Comparison of ENCODE assay signal across 32 mouse cellular contexts in genomic region chr17:11570392-11570791, GRCm38 (mm10).
"Had no signal": no experiment of that assay in that cellular context is flagged by ENCODE, and none has a peak within 500 bp of the region (broad histone marks: within the 10 kb centered on the region; RNA-seq: fewer than 3 reads in every experiment).

No protein-coding gene starts in this region.

- H3K9me3 ChIP-seq: limb, embryonic 12.5 days; limb, embryonic 13.5 days; limb, embryonic 15.5 days; liver, embryonic 12.5 days; liver, embryonic 13.5 days; liver, embryonic 15.5 days; lung, embryonic 15.5 days; midbrain, embryonic 10.5 days; midbrain, embryonic 12.5 days; midbrain, embryonic 13.5 days; midbrain, embryonic 15.5 days; neural tube, embryonic 12.5 days; neural tube, embryonic 13.5 days had no signal

- DNase-seq: left cerebral cortex, postnatal 4 days; liver; liver, embryonic 13.5 days; liver, postnatal 0 days; lung, adult 18-20 months; lung, adult 2 months; lung, embryonic 14.5 days; lung, postnatal 10 days; lung, postnatal 14 days; lung, postnatal 36 days; lung, postnatal 4 days; midbrain, embryonic 14.5 days had no signal

- H3K4me2 ChIP-seq: limb, embryonic 12.5 days; limb, embryonic 13.5 days; limb, embryonic 15.5 days; liver, embryonic 11.5 days; liver, embryonic 12.5 days; liver, embryonic 13.5 days; liver, embryonic 15.5 days; lung, embryonic 14.5 days; lung, embryonic 15.5 days; midbrain, embryonic 11.5 days; midbrain, embryonic 12.5 days; midbrain, embryonic 13.5 days; midbrain, embryonic 15.5 days; neural tube, embryonic 12.5 days; neural tube, embryonic 13.5 days had no signal

- H3K4me3 ChIP-seq: limb, embryonic 12.5 days; limb, embryonic 13.5 days; limb, embryonic 15.5 days; liver, embryonic 12.5 days; liver, embryonic 13.5 days; liver, embryonic 15.5 days; lung, embryonic 15.5 days; megakaryocyte, embryonic 14.5 days; midbrain, embryonic 10.5 days; midbrain, embryonic 12.5 days; midbrain, embryonic 13.5 days; midbrain, embryonic 15.5 days; myocyte; neural tube, embryonic 12.5 days; neural tube, embryonic 13.5 days had no signal

- H3K36me3 ChIP-seq: limb, embryonic 12.5 days; limb, embryonic 13.5 days; limb, embryonic 15.5 days; liver, embryonic 12.5 days; liver, embryonic 13.5 days; liver, embryonic 15.5 days; lung, embryonic 15.5 days; midbrain, embryonic 10.5 days; midbrain, embryonic 12.5 days; midbrain, embryonic 13.5 days; midbrain, embryonic 15.5 days; neural tube, embryonic 12.5 days; neural tube, embryonic 13.5 days had no signal

- ATAC-seq: liver, embryonic 12.5 days; liver, postnatal 0 days; lung, postnatal 0 days; midbrain, embryonic 13.5 days; midbrain, embryonic 15.5 days; midbrain, embryonic 16.5 days had no signal

- H3K27ac ChIP-seq: limb, embryonic 12.5 days; limb, embryonic 13.5 days; limb, embryonic 15.5 days; liver, embryonic 12.5 days; liver, embryonic 13.5 days; liver, embryonic 14.5 days; liver, embryonic 15.5 days; lung, embryonic 15.5 days; macrophage; midbrain, embryonic 10.5 days; midbrain, embryonic 12.5 days; midbrain, embryonic 13.5 days; midbrain, embryonic 15.5 days; neural tube, embryonic 12.5 days; neural tube, embryonic 13.5 days had no signal

- H3K4me1 ChIP-seq: limb, embryonic 12.5 days; limb, embryonic 15.5 days; liver, embryonic 12.5 days; liver, embryonic 13.5 days; liver, embryonic 15.5 days; lung, embryonic 15.5 days; megakaryocyte, embryonic 14.5 days; midbrain, embryonic 10.5 days; midbrain, embryonic 12.5 days; midbrain, embryonic 13.5 days; midbrain, embryonic 15.5 days; neural tube, embryonic 12.5 days; neural tube, embryonic 13.5 days had no signal

- H3K27me3 ChIP-seq: limb, embryonic 12.5 days; limb, embryonic 13.5 days; limb, embryonic 15.5 days; liver, embryonic 12.5 days; liver, embryonic 13.5 days; liver, embryonic 15.5 days; lung, embryonic 15.5 days; megakaryocyte, embryonic 14.5 days; midbrain, embryonic 12.5 days; midbrain, embryonic 13.5 days; midbrain, embryonic 15.5 days; neural tube, embryonic 12.5 days; neural tube, embryonic 13.5 days had no signal

- H3K9ac ChIP-seq: limb, embryonic 12.5 days; limb, embryonic 13.5 days; limb, embryonic 15.5 days; liver, embryonic 12.5 days; liver, embryonic 13.5 days; liver, embryonic 14.5 days; liver, embryonic 15.5 days; liver, postnatal 0 days; lung, embryonic 14.5 days; lung, embryonic 15.5 days; midbrain, embryonic 12.5 days; midbrain, embryonic 13.5 days; midbrain, embryonic 15.5 days; neural tube, embryonic 12.5 days; neural tube, embryonic 13.5 days had no signal
